8 mouse cellular contexts compared by ENCODE assay signal in genomic region chr9:63378174-63378573, GRCm38 (mm10). TPM values are rescaled to one million over a fixed set of nuclear protein-coding genes. Genes with fewer than 3 reads are reported as not detected.
A peak's percentile ranks its signal among the peaks of the same experiment; 100 is the strongest.
DNase-seq lines count a peak whose midpoint lies in the region; ATAC-seq lines count a peak whose summit lies in the region.

No protein-coding gene starts in this region.

- H3K27me3 ChIP-seq in neural tube, embryonic 11.5 days (ENCODE audit: control insufficient read depth, insufficient read depth, low read length) = no peaks in the 10 kb centered on the region
- no peaks in the 10 kb centered on the region for H3K27me3 ChIP-seq in embryonic facial prominence, embryonic 15.5 days
- H3K27me3 ChIP-seq in limb, embryonic 11.5 days (ENCODE audit: control insufficient read depth, insufficient read depth, low read length) = no peaks in the 10 kb centered on the region
- no peaks in the 10 kb centered on the region for H3K27me3 ChIP-seq in stomach, embryonic 14.5 days (ENCODE audit: control insufficient read depth, insufficient read depth, low read length)

- peaks cover 8% of the 10 kb centered on the region for H3K4me1 ChIP-seq in neural tube, embryonic 11.5 days (ENCODE audit: control insufficient read depth, insufficient read depth, low read length)
- peaks cover 28% of the 10 kb centered on the region for H3K4me1 ChIP-seq in embryonic facial prominence, embryonic 15.5 days
- peaks cover 7% of the 10 kb centered on the region; the same call in 1 of the 2 replicates for H3K4me1 ChIP-seq in limb, embryonic 11.5 days (ENCODE audit: control insufficient read depth, insufficient read depth, low read length)
- H3K4me1 ChIP-seq in stomach, embryonic 14.5 days (ENCODE audit: control insufficient read depth, insufficient read depth, low read length) = peaks cover 14% of the 10 kb centered on the region; the same call in 1 of the 2 replicates

- DNase-seq in neural tube, embryonic 11.5 days (ENCODE audit: low spot score) = no peak
- no peak for DNase-seq in neural tube, embryonic 10.5 days (ENCODE audit: extremely low spot score, low spot score)
- no peak for DNase-seq in limb, embryonic 11.5 days (ENCODE audit: low spot score)
- no peak for DNase-seq in left cerebral cortex, adult 18-20 months (ENCODE audit: low spot score in 2 of 2)

- WGBS in neural tube, embryonic 11.5 days = 20% methylated on average over 8 of the region's 8 CpGs
- WGBS in embryonic facial prominence, embryonic 15.5 days = 14% methylated on average over 8 of the region's 8 CpGs
- 23% methylated on average over 8 of the region's 8 CpGs for WGBS in limb, embryonic 11.5 days
- 15% methylated on average over 8 of the region's 8 CpGs for WGBS in stomach, embryonic 14.5 days

- no peak overlapping the region for H3K27ac ChIP-seq in neural tube, embryonic 11.5 days (ENCODE audit: low read depth, low read length)
- peak overlapping the region; percentile 78; the same call in 1 of the 2 replicates for H3K27ac ChIP-seq in embryonic facial prominence, embryonic 15.5 days (replicated peaks)
- H3K27ac ChIP-seq in limb, embryonic 11.5 days (replicated peaks; ENCODE audit: low read depth, low read length) = no peak overlapping the region; the same call in 1 of the 2 replicates
- H3K27ac ChIP-seq in stomach, embryonic 14.5 days (ENCODE audit: low read length) = peak overlapping the region; percentile 66; the same call in 1 of the 2 replicates

- peak overlapping the region; percentile 60 for H3K4me2 ChIP-seq in neural tube, embryonic 11.5 days (ENCODE audit: low read depth)
- H3K4me2 ChIP-seq in embryonic facial prominence, embryonic 15.5 days (replicated peaks) = peak overlapping the region; percentile 87
- peak overlapping the region; percentile 73 for H3K4me2 ChIP-seq in limb, embryonic 11.5 days (ENCODE audit: low read depth, severe bottlenecking)
- peak overlapping the region; percentile 92 for H3K4me2 ChIP-seq in stomach, embryonic 14.5 days (replicated peaks; ENCODE audit: low read depth, low read length)

- no peaks in the 10 kb centered on the region for H3K36me3 ChIP-seq in neural tube, embryonic 11.5 days (ENCODE audit: control insufficient read depth, insufficient read depth, low read length)
- H3K36me3 ChIP-seq in embryonic facial prominence, embryonic 15.5 days = no peaks in the 10 kb centered on the region; the same call in 1 of the 2 replicates
- no peaks in the 10 kb centered on the region for H3K36me3 ChIP-seq in limb, embryonic 11.5 days (ENCODE audit: control insufficient read depth, insufficient read depth, low read length)
- H3K36me3 ChIP-seq in stomach, embryonic 14.5 days (ENCODE audit: control insufficient read depth, insufficient read depth, low read length) = peaks cover 4% of the 10 kb centered on the region; the same call in 1 of the 2 replicates

- no peaks in the 10 kb centered on the region for H3K9me3 ChIP-seq in neural tube, embryonic 11.5 days (ENCODE audit: control insufficient read depth, low read length)
- H3K9me3 ChIP-seq in embryonic facial prominence, embryonic 15.5 days (replicated peaks) = no peaks in the 10 kb centered on the region
- no peaks in the 10 kb centered on the region for H3K9me3 ChIP-seq in limb, embryonic 11.5 days (ENCODE audit: control insufficient read depth, low read length)
- H3K9me3 ChIP-seq in stomach, embryonic 14.5 days (ENCODE audit: control insufficient read depth, low read depth, low read length) = no peaks in the 10 kb centered on the region

- peak overlapping the region; percentile 91 for H3K9ac ChIP-seq in neural tube, embryonic 11.5 days (ENCODE audit: low read length)
- H3K9ac ChIP-seq in embryonic facial prominence, embryonic 15.5 days = peak overlapping the region; percentile 69
- H3K9ac ChIP-seq in limb, embryonic 11.5 days (ENCODE audit: low read length) = peak overlapping the region; percentile 81
- peak overlapping the region; percentile 56 for H3K9ac ChIP-seq in stomach, embryonic 14.5 days (replicated peaks; ENCODE audit: low read depth, low read length)

- ATAC-seq in neural tube, embryonic 11.5 days (ENCODE audit: insufficient read depth, low FRiP score, low TSS enrichment) = no peak
- ATAC-seq in embryonic facial prominence, embryonic 15.5 days (ENCODE audit: insufficient number of reproducible peaks, low FRiP score, low TSS enrichment, low read depth) = no peak
- no peak for ATAC-seq in limb, embryonic 11.5 days (ENCODE audit: insufficient number of reproducible peaks, low FRiP score, low TSS enrichment, low read depth)
- no peak for ATAC-seq in stomach, embryonic 14.5 days (ENCODE audit: insufficient number of reproducible peaks, insufficient read depth, low FRiP score, low read depth)
- ATAC-seq in inflammation-experienced regulatory T-cells, adult 6 months = no peak
- no peak for ATAC-seq in frontal cortex, adult (ENCODE audit: low TSS enrichment)

- peak overlapping the region; percentile 77 for H3K4me3 ChIP-seq in neural tube, embryonic 11.5 days (ENCODE audit: low read depth, low read length)
- H3K4me3 ChIP-seq in embryonic facial prominence, embryonic 15.5 days (replicated peaks) = peak overlapping the region; percentile 74
- peak overlapping the region; percentile 70 for H3K4me3 ChIP-seq in limb, embryonic 11.5 days (ENCODE audit: low read depth, low read length)
- peak overlapping the region; percentile 83 for H3K4me3 ChIP-seq in stomach, embryonic 14.5 days (ENCODE audit: low read depth, low read length)

RNA-seq across cellular contexts. Expression of gene Map2k5, which starts 0.5 kb away (rescaled TPM):
- 40.6 and 41.7 TPM in 2 replicates for polyA plus RNA-seq in neural tube, embryonic 11.5 days (2014; fragmentation: Nextera tagmentation; extraction: Ambion mirVana)
- polyA plus RNA-seq in embryonic facial prominence, embryonic 15.5 days (2015; fragmentation: Nextera tagmentation; extraction: Ambion mirVana) = 31.7 and 33.3 TPM in 2 replicates
- polyA plus RNA-seq in limb, embryonic 11.5 days (2014; fragmentation: Nextera tagmentation; extraction: Ambion mirVana) = 39.8 and 42.0 TPM in 2 replicates
- 31.6 and 33.4 TPM in 2 replicates for polyA plus RNA-seq in stomach, embryonic 14.5 days (2014; fragmentation: Nextera tagmentation; extraction: Ambion mirVana)
- 10 to 100 TPM in 1 of 3 experiments, 1 to 10 TPM in 2; 7.5 to 10.1 (median 9.0) TPM for polyA plus RNA-seq in inflammation-experienced regulatory T-cells, adult 6 months (2017; shearing (Covaris generic))
- 10 to 100 TPM; 31.6 to 34.0 TPM for total RNA-seq in left cerebral cortex, adult 18-20 months (2021)

RNA-seq across cellular contexts. Expression of gene 2300009A05Rik, which starts 20.9 kb away (rescaled TPM):
- 40.5 and 43.8 TPM in 2 replicates for polyA plus RNA-seq in neural tube, embryonic 11.5 days (2014; fragmentation: Nextera tagmentation; extraction: Ambion mirVana)
- polyA plus RNA-seq in embryonic facial prominence, embryonic 15.5 days (2015; fragmentation: Nextera tagmentation; extraction: Ambion mirVana) = 39.3 and 39.6 TPM in 2 replicates
- 34.5 and 36.5 TPM in 2 replicates for polyA plus RNA-seq in limb, embryonic 11.5 days (2014; fragmentation: Nextera tagmentation; extraction: Ambion mirVana)
- 49.5 and 50.6 TPM in 2 replicates for polyA plus RNA-seq in stomach, embryonic 14.5 days (2014; fragmentation: Nextera tagmentation; extraction: Ambion mirVana)
- 1 to 10 TPM; 6.5 to 8.3 (median 6.8) TPM for polyA plus RNA-seq in inflammation-experienced regulatory T-cells, adult 6 months (2017; shearing (Covaris generic))
- total RNA-seq in left cerebral cortex, adult 18-20 months (2021) = 10 to 100 TPM; 22.6 to 24.2 TPM

Comparison
In these comparisons a context has a peak if more than half of its experiments do, and no peak if none do; other contexts are left out.
1. H3K27ac ChIP-seq: peak in embryonic facial prominence, embryonic 15.5 days (single experiment) and stomach, embryonic 14.5 days (single experiment); none in neural tube, embryonic 11.5 days (single experiment) and limb, embryonic 11.5 days (single experiment).
2. Peak in every context shown above with its lines, with median percentiles within 50 percentile points of each other: H3K4me2 ChIP-seq, H3K4me3 ChIP-seq and H3K9ac ChIP-seq.